Mouse (Mus musculus): ENCODE data around the gene Psmg4.

- no peak for TF ChIP-seq TAL1 (IDR thresholded peaks at IDR 0.05; ENCODE audit: low read length)
- no peak for TF ChIP-seq GATA1 (IDR thresholded peaks at IDR 0.05; ENCODE audit: low read length)
Observed at GRCm38 (mm10) chr13:34148181-34148580, 14.6 kb upstream of the Psmg4 start.

All from erythroblast, embryonic 14.5 days (primary cell).